Mouse (Mus musculus) brain, embryonic 14.5 days (tissue): ENCODE measurements around the gene Dpf3.

Source experiments
- CTCF ChIP-seq: fragments of 200-500 bp; IDR thresholded peaks from 2 replicates; pipeline ENCODE4 v1.5.1; 2012; ENCODE audit warnings: inconsistent platforms, mild to moderate bottlenecking, moderate library complexity, borderline replicate concordance; ENCODE audit not compliant: insufficient read depth, insufficient read length; ENCODE audit errors: extremely low read depth
- POLR2A ChIP-seq: fragments of 200-500 bp; IDR thresholded peaks from 2 replicates; pipeline ENCODE4 v1.6.1; 2012; ENCODE audit warnings: mild to moderate bottlenecking, inconsistent platforms, borderline replicate concordance; ENCODE audit not compliant: poor library complexity, insufficient read depth, insufficient read length, severe bottlenecking; ENCODE audit errors: extremely low read depth

- TF ChIP-seq CTCF, result no peak
- TF ChIP-seq POLR2A, result no peak
Observed at GRCm38 (mm10) chr12:83466508-83467430, 20.7 kb downstream of the Dpf3 start.
